Comparison of ENCODE assay signal across 25 mouse cellular contexts in the genomic region with DNA sequence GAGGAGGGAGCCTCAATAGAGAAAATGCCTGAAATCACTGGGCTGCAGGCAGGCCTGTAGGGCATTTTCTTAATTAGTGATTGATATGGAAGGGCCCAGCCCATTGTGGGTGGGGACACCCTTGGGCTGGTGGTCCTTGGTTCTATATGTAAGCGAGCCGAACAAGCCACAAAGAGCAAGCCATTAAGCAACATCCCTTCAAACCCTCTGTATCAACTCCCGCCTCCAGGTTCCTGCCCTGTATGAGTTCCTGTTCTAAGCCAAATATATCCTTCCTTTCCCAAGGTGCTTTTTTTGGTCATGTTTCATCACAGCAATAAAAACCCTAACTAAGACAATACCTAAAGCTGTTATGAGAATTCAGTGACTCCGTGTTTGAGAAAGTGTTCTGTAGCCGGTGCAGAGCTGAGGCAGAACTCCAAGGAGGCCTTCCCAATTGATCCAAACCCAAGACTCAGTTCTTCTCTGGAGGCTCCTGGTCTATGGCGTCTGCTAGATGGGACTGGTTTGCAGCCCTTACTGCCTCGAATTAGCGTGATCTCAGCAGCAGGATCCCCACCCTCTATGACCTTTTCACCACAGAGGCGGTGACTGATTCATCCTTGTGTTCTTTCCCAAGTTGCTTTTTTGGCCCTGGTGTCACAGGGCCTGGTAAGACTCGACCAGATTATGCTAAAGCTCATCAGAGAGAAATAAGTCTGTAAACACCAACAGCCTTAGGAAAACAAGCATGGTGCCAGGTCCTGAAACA. TPM values are rescaled to one million over a fixed set of nuclear protein-coding genes. Genes with fewer than 3 reads are reported as not detected.
DNase-seq lines count a peak whose midpoint lies in the region; ATAC-seq and TF ChIP-seq lines count a peak whose summit lies in the region.
"Had no signal": no experiment of that assay in that cellular context is flagged by ENCODE, and none has a peak within 500 bp of the region (broad histone marks: within the 10 kb centered on the region; RNA-seq: fewer than 3 reads in every experiment).

No protein-coding gene starts in this region.

- intact Hi-C loops in heart, postnatal 36 days (cut with DNase I), result no loop called here

- no peak overlapping the region for H3K4me3 ChIP-seq in bone marrow macrophage, adult 2 months (ENCODE audit: insufficient read depth, low read length)
- H3K4me3 ChIP-seq in forebrain, embryonic 14.5 days (ENCODE audit: low read depth, low read length), result no peak overlapping the region
- H3K4me3 ChIP-seq: embryonic facial prominence, embryonic 15.5 days; forebrain, embryonic 10.5 days; hindbrain, embryonic 13.5 days; lung, embryonic 15.5 days; midbrain, embryonic 13.5 days had no signal

- no peaks in the 10 kb centered on the region for H3K27me3 ChIP-seq in forebrain, embryonic 14.5 days (replicated peaks; ENCODE audit: control insufficient read depth, insufficient read depth, low read length)
- H3K27me3 ChIP-seq: embryonic facial prominence, embryonic 15.5 days; hindbrain, embryonic 13.5 days; lung, embryonic 15.5 days; midbrain, embryonic 13.5 days had no signal

- H3K27ac ChIP-seq in bone marrow macrophage, adult 2 months (ENCODE audit: insufficient read depth, low read depth, low read length), result peak overlapping the region; percentile 78
- H3K27ac ChIP-seq in forebrain, embryonic 14.5 days (ENCODE audit: low read depth, low read length), result no peak overlapping the region
- H3K27ac ChIP-seq: embryonic facial prominence, embryonic 15.5 days; forebrain, embryonic 10.5 days; hindbrain, embryonic 13.5 days; lung, embryonic 15.5 days; midbrain, embryonic 13.5 days had no signal

- no peak overlapping the region for H3K9ac ChIP-seq in forebrain, embryonic 14.5 days (ENCODE audit: low read length)
- H3K9ac ChIP-seq: embryonic facial prominence, embryonic 15.5 days; hindbrain, embryonic 13.5 days; lung, embryonic 15.5 days; midbrain, embryonic 13.5 days had no signal

- peaks cover 57% of the 10 kb centered on the region for H3K4me1 ChIP-seq in bone marrow macrophage, adult 2 months (ENCODE audit: control insufficient read depth, insufficient read depth, low read length)
- H3K4me1 ChIP-seq in forebrain, embryonic 14.5 days (ENCODE audit: control insufficient read depth, insufficient read depth, low read length), result 0 out of 2 replicates have a peak, but pooled peaks cover 3% of the 10 kb centered on the region

- no peaks in the 10 kb centered on the region for H3K36me3 ChIP-seq in forebrain, embryonic 14.5 days (ENCODE audit: control insufficient read depth, insufficient read depth, low read length)
- H3K36me3 ChIP-seq: embryonic facial prominence, embryonic 15.5 days; forebrain, embryonic 10.5 days; hindbrain, embryonic 13.5 days; lung, embryonic 15.5 days; midbrain, embryonic 13.5 days had no signal

- peak; percentile 94 for DNase-seq in heart, adult 11 months
- no peak for DNase-seq in heart, postnatal 36 days
- DNase-seq in lung, postnatal 36 days, result peak; percentile 26
- no peak for DNase-seq in lung, adult 18-20 months
- peak; percentile 68 for DNase-seq in skeletal muscle tissue, adult 2 months (ENCODE audit: low read depth, low spot score)
- DNase-seq in forebrain, embryonic 14.5 days (ENCODE audit: low spot score), result no peak
- DNase-seq in frontal cortex, adult 2 months (ENCODE audit: extremely low spot score in 1 of 2, low spot score in 1 of 2), result no peak
- DNase-seq: cerebellum, adult 18-20 months; cerebellum, postnatal 25 days; kidney, adult 2 months; kidney, postnatal 25 days; thymus, adult 18-20 months; thymus, postnatal 4 days had no signal

- H3K4me2 ChIP-seq in forebrain, embryonic 14.5 days (ENCODE audit: low read length), result no peak overlapping the region
- H3K4me2 ChIP-seq: embryonic facial prominence, embryonic 15.5 days; hindbrain, embryonic 13.5 days; lung, embryonic 15.5 days; midbrain, embryonic 13.5 days had no signal

- no peak for TF ChIP-seq CTCF in bone marrow macrophage, adult 2 months (IDR thresholded peaks at IDR 0.05; ENCODE audit: low read depth, low read length)

- no peak for TF ChIP-seq POLR2A in bone marrow macrophage, adult 2 months (IDR thresholded peaks at IDR 0.05; ENCODE audit: borderline replicate concordance, low read depth, low read length)

- no peak for ATAC-seq in forebrain, embryonic 14.5 days
- ATAC-seq: inflammation-experienced regulatory T-cells, adult 6 months; midbrain, embryonic 13.5 days had no signal

- 86% methylated on average over 10 of the region's 10 CpGs for WGBS in forebrain, embryonic 14.5 days

- no peaks in the 10 kb centered on the region for H3K9me3 ChIP-seq in forebrain, embryonic 14.5 days (replicated peaks; ENCODE audit: control insufficient read depth, low read length)
- H3K9me3 ChIP-seq: embryonic facial prominence, embryonic 15.5 days; forebrain, embryonic 10.5 days; hindbrain, embryonic 13.5 days; lung, embryonic 15.5 days; midbrain, embryonic 13.5 days had no signal

RNA-seq across cellular contexts. Expression of a gene that starts 5.6 kb away (rescaled TPM):
- total RNA-seq in heart, postnatal 36 days (2021), result not detected
- 4.1 and 6.4 TPM in 2 replicates for polyA plus RNA-seq in bone marrow macrophage, adult 2 months (2012; ENCODE audit: insufficient read depth, insufficient read length, missing spikeins)
- polyA plus RNA-seq in forebrain, embryonic 14.5 days (2014; fragmentation: Nextera tagmentation; extraction: Ambion mirVana), result not detected in 2 replicates
- 2.3 and 2.4 TPM in 2 replicates for polyA plus RNA-seq in frontal cortex, adult 2 months (2012; rRNA removed)
- total RNA-seq: heart, adult 18-20 months; megakaryocyte, adult 5-6 weeks; MEL had no signal
- polyA plus RNA-seq: forebrain, embryonic 10.5 days; heart, embryonic 14.5 days; inflammation-experienced regulatory T-cells, adult 6 months; lung, embryonic 15.5 days; stomach, embryonic 14.5 days had no signal

RNA-seq across cellular contexts. Expression of a gene that starts 54.2 kb away (rescaled TPM):
- 10 to 100 TPM; 13.3 to 15.3 TPM for total RNA-seq in heart, postnatal 36 days (2021)
- 193 and 213 TPM in 2 replicates for polyA plus RNA-seq in bone marrow macrophage, adult 2 months (2012; ENCODE audit: insufficient read depth, insufficient read length, missing spikeins)
- 3.6 and 3.9 TPM in 2 replicates for polyA plus RNA-seq in forebrain, embryonic 14.5 days (2014; fragmentation: Nextera tagmentation; extraction: Ambion mirVana)
- 17.0 and 17.9 TPM in 2 replicates for polyA plus RNA-seq in frontal cortex, adult 2 months (2012; rRNA removed)

Comparison
In these comparisons a context has a peak if more than half of its experiments do, and no peak if none do; other contexts are left out.
1. DNase-seq: peak in heart, adult 11 months (single experiment), lung, postnatal 36 days (single experiment) and skeletal muscle tissue, adult 2 months (single experiment); none in heart, postnatal 36 days (0 of 2), lung, adult 18-20 months (0 of 2), forebrain, embryonic 14.5 days (single experiment) and frontal cortex, adult 2 months (0 of 2).
2. RNA of a gene that starts 54.2 kb away (polyA plus RNA-seq): 193 to 213 TPM in bone marrow macrophage, adult 2 months; 17.0 to 17.9 TPM in frontal cortex, adult 2 months and 3.6 to 3.9 TPM in forebrain, embryonic 14.5 days; every median in the first group is over 10 times any median in the second.